Mouse (Mus musculus) intestine, embryonic 14.5 days (tissue): ENCODE data around the gene Rasl10b. TPM values are rescaled to one million over a fixed set of nuclear protein-coding genes. Genes with fewer than 3 reads are reported as not detected.

Experiments
- ATAC-seq: fragments of 200-750 bp; cut with Nextera tagmentation; replicated peaks from 2 replicates; pipeline ENCODE4 v1.8.0; 2017; ENCODE audit warnings: low read depth, moderate number of reproducible peaks, moderate TSS enrichment, moderate library complexity; ENCODE audit not compliant: low FRiP score, low TSS enrichment
- DNase-seq: peaks from one replicate; pipeline ENCODE4 v3.0.0-alpha.2; 2018; ENCODE audit warnings: low spot score
- H3K27ac ChIP-seq: fragments of 300-500 bp; sonication (generic); 2 replicates; pipeline ENCODE4 v1.5.1; 2014; ENCODE audit warnings: low read depth, mild to moderate bottlenecking, control low read depth
- H3K27me3 ChIP-seq: fragments of 300-500 bp; sonication (generic); replicated peaks from 2 replicates; pipeline ENCODE4 v1.6.1; 2014; ENCODE audit warnings: low read length, control low read depth; ENCODE audit not compliant: control insufficient read depth, insufficient read depth
- H3K36me3 ChIP-seq: fragments of 300-500 bp; sonication (generic); 2 replicates; pipeline ENCODE4 v1.6.1; 2014; ENCODE audit warnings: low read length, control low read depth; ENCODE audit not compliant: control insufficient read depth, insufficient read depth
- H3K4me1 ChIP-seq: fragments of 300-500 bp; sonication (generic); replicated peaks from 2 replicates; pipeline ENCODE4 v1.6.1; 2014; ENCODE audit warnings: low read length, control low read depth, mixed read lengths; ENCODE audit not compliant: control insufficient read depth, insufficient read depth
- H3K4me2 ChIP-seq: fragments of 300-500 bp; sonication (generic); 2 replicates; pipeline ENCODE4 v1.6.1; 2014; ENCODE audit warnings: low read length
- H3K4me3 ChIP-seq: fragments of 300-500 bp; sonication (generic); 2 replicates; pipeline ENCODE4 v1.5.1; 2014; ENCODE audit warnings: low read depth, low read length, control low read depth, mixed read lengths
- H3K9ac ChIP-seq: fragments of 300-500 bp; sonication (generic); 2 replicates; pipeline ENCODE4 v1.6.1; 2014; ENCODE audit warnings: mild to moderate bottlenecking, low read length
- H3K9me3 ChIP-seq: fragments of 300-500 bp; sonication (generic); 2 replicates; pipeline ENCODE4 v1.6.1; 2016; ENCODE audit warnings: low read length, control low read depth; ENCODE audit not compliant: control insufficient read depth
- WGBS: fragments of 180-500 bp; shearing (Covaris S2); extraction: QIAGEN DNeasy Blood & Tissue Kit; methylation state at CpG from one replicate; pipeline ENCODE4 v1.1.7; 2014; 5-methylcytosine and 5-hydroxymethylcytosine counted together
- polyA plus RNA-seq: library from polyadenylated mRNA; unstranded; fragments of >200 nt; fragmentation: Nextera tagmentation; extraction: Ambion mirVana; gene quantifications from 2 replicates; pipeline ENCODE4 v1.2.1, GENCODE M21; 2014

The Rasl10b gene
- polyA plus RNA-seq, 1 experiment from 2014 or later = 2.3 TPM

- H3K27ac ChIP-seq = no peak within 1 kb of the TSS
- H3K36me3 ChIP-seq = no peaks in the 10 kb centered on the region
- H3K27me3 ChIP-seq = peaks cover 27% of the 10 kb centered on the region
- H3K4me3 ChIP-seq = peak within 1 kb of the TSS; percentile 57
- H3K4me2 ChIP-seq = peak within 1 kb of the TSS; percentile 99
- peaks cover 10% of the 10 kb centered on the region for H3K4me1 ChIP-seq
- peak; percentile 73 for DNase-seq
- peak; percentile 55; the same call in 1 of the 2 replicates for ATAC-seq
- WGBS = under 1% methylated on average over 42 of the region's 42 CpGs
- peak within 1 kb of the TSS; percentile 53 for H3K9ac ChIP-seq
- H3K9me3 ChIP-seq = no peaks in the 10 kb centered on the region
These were observed 53.8 kb downstream of the Rasl10b start, which contains the start of gene Mmp28 for GRCm38 (mm10) chr11:83462711-83463244. TSS of gene Mmp28 (minus strand) at chr11:83463071.

- ATAC-seq = no peak
- DNase-seq = no peak
- Histone ChIP-seq H3K27me3 (peaks cover 23% of the 10 kb centered on the region), H3K36me3 (no peaks in the 10 kb centered on the region), H3K27ac (no peak overlapping the region), H3K4me3 (no peak overlapping the region), H3K9ac (no peak overlapping the region), H3K9me3 (no peaks in the 10 kb centered on the region), H3K4me2 (no peak overlapping the region), H3K4me1 (peaks cover 8% of the 10 kb centered on the region; the same call in 1 of the 2 replicates)
- WGBS = 33% methylated on average over 2 of the region's 2 CpGs
These were observed 57.0 kb downstream of the Rasl10b start for GRCm38 (mm10) chr11:83465976-83466375.

- WGBS = 40% methylated on average over 11 of the region's 11 CpGs
- ATAC-seq (no peak), DNase-seq (peak; percentile 52)
- peaks cover 18% of the 10 kb centered on the region for H3K27me3 ChIP-seq
- H3K9ac ChIP-seq = no peak overlapping the region
- no peak overlapping the region for H3K4me3 ChIP-seq
- no peaks in the 10 kb centered on the region for H3K9me3 ChIP-seq
- H3K4me2 ChIP-seq = no peak overlapping the region
- H3K36me3 ChIP-seq = no peaks in the 10 kb centered on the region
- peak overlapping the region; percentile 47; the same call in 1 of the 2 replicates for H3K27ac ChIP-seq
- H3K4me1 ChIP-seq = peaks cover 13% of the 10 kb centered on the region; the same call in 1 of the 2 replicates
These were observed 58.2 kb downstream of the Rasl10b start for GRCm38 (mm10) chr11:83467120-83467652.

DNA sequence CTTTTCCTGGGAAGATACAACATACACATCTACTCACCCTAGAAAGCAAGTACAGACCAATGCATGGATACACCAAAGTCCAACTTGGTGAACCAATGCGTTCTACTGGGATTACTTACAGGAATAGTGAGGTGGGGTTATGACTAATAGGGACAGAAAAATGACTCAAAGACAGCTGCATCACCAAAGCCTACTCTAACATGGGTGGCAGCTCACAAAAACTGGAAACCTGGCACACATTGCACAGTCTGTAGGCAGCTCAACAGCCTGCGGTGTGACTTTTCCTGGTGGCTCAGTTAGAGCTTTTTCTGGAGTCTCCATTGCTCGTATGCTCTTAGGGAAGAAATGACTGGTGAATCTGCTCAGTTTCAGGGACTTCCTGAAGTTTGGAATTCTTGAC is 59.8 kb downstream of the Rasl10b start:
- H3K27me3 ChIP-seq = peaks cover 9% of the 10 kb centered on the region
- no peaks in the 10 kb centered on the region for H3K9me3 ChIP-seq
- H3K9ac ChIP-seq = no peak overlapping the region
- ATAC-seq = no peak
- no peak overlapping the region for H3K27ac ChIP-seq
- WGBS = 91% methylated on average over 3 of the region's 3 CpGs
- no peak overlapping the region for H3K4me2 ChIP-seq
- no peak overlapping the region for H3K4me3 ChIP-seq
- DNase-seq = no peak
- H3K4me1 ChIP-seq = peaks cover 14% of the 10 kb centered on the region; the same call in 1 of the 2 replicates
- H3K36me3 ChIP-seq = no peaks in the 10 kb centered on the region

Other genes starting within 250 kb of the Rasl10b start
- 0.09 and 0.27 TPM in 2 replicates for gene Slfn4, start 234.0 kb upstream of the Rasl10b start, polyA plus RNA-seq
- 0.85 and 0.89 TPM in 2 replicates for gene Slfn3, start 217.8 kb upstream of the Rasl10b start, polyA plus RNA-seq
- 0.08 and 0.14 TPM in 2 replicates for gene Slfn14, start 122.4 kb upstream of the Rasl10b start, polyA plus RNA-seq
- 65.1 and 68.2 TPM in 2 replicates for gene Ap2b1, start 110.1 kb upstream of the Rasl10b start, polyA plus RNA-seq
- gene Pex12, start 106.6 kb upstream of the Rasl10b start, polyA plus RNA-seq = 15.5 and 17.3 TPM in 2 replicates
- 0.09 TPM in 1 of 2 replicates, not detected in the other for gene Gas2l2, start 20.3 kb downstream of the Rasl10b start, polyA plus RNA-seq
- gene 1700020L24Rik, start 28.5 kb downstream of the Rasl10b start, polyA plus RNA-seq = 1.3 and 1.4 TPM in 2 replicates
- 1.2 and 1.5 TPM in 2 replicates for gene Mmp28, start 53.9 kb downstream of the Rasl10b start, polyA plus RNA-seq
- 13.5 and 14.1 TPM in 2 replicates for gene Taf15, start 63.9 kb downstream of the Rasl10b start, polyA plus RNA-seq
- not detected in 2 replicates for gene Heatr9, start 113.0 kb downstream of the Rasl10b start, polyA plus RNA-seq
- 2.9 and 3.0 TPM in 2 replicates for gene Ccl5, start 121.4 kb downstream of the Rasl10b start, polyA plus RNA-seq
- gene Ccl9, start 169.5 kb downstream of the Rasl10b start, polyA plus RNA-seq = 6.0 and 6.8 TPM in 2 replicates
- gene Ccl6, start 183.9 kb downstream of the Rasl10b start, polyA plus RNA-seq = 3.9 and 4.3 TPM in 2 replicates
- not detected in 2 replicates for gene Rpl9-ps1, start 236.5 kb downstream of the Rasl10b start, polyA plus RNA-seq
- 0.32 and 0.65 TPM in 2 replicates for gene Ccl3, start 240.2 kb downstream of the Rasl10b start, polyA plus RNA-seq